Mouse (Mus musculus) induced T-regulatory cell, adult 2 months (primary cell): ENCODE data around the gene Apoc4.
"Not testable (repeated sequence)": the region's sequence is repeated elsewhere in the genome, so short reads cannot be mapped to it uniquely, and the experiment has no call there.

Experiments
- DNase-seq: peaks from one replicate; pipeline ENCODE4 v3.0.0-alpha.2; 2012; ENCODE audit warnings: low read depth

Gene Apoc4

DNA sequence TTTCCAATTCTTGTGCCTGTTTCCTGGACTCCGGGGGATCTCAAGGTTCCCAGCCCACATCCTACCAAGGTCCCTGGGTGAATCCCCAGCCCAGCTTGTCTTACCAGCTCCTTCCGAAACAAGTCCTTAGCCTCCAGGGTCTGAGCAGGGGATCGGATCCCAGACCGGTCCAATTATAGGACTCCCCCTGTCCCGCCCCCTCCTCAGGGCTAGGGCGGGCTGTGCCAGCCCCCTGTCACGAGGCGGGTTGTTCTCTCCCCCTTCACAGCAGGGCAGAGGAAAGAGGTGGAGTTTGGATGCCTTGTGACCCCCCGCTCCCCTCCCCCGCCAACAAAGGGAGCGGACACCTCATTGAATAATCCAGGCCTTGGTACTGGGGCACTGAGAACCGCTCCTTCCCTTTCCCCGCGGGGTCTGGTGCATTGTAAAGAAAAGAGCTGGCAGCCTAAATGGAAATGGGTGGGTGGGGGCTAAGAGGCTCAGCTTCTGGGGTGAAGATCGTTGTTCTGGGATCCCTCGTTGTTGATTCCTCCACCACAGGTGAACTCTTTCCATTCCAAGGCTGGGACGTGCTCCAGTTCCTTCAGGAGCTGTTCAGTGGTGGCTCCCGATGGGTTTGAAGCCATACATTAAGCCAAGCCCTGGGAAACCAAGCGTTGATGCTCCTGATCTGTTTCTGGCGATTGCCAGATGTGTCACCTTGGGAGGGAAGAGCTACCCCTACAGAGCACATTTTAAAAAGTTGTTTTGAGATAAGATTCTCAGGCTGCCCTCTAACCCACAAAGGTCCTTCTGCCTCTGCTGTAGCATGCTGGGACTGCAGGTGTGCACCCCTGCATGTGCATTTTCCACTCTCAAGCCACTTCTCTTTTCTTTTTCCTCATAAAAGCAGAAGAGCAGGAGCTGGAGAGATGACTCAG lies 17.9 kb upstream of the Apoc4 start, which contains the start of gene Apoe:
Apoe (minus strand) TSS at position 282 of the 920 bp plus-strand sequence.
- DNase-seq: no peak

DNA sequence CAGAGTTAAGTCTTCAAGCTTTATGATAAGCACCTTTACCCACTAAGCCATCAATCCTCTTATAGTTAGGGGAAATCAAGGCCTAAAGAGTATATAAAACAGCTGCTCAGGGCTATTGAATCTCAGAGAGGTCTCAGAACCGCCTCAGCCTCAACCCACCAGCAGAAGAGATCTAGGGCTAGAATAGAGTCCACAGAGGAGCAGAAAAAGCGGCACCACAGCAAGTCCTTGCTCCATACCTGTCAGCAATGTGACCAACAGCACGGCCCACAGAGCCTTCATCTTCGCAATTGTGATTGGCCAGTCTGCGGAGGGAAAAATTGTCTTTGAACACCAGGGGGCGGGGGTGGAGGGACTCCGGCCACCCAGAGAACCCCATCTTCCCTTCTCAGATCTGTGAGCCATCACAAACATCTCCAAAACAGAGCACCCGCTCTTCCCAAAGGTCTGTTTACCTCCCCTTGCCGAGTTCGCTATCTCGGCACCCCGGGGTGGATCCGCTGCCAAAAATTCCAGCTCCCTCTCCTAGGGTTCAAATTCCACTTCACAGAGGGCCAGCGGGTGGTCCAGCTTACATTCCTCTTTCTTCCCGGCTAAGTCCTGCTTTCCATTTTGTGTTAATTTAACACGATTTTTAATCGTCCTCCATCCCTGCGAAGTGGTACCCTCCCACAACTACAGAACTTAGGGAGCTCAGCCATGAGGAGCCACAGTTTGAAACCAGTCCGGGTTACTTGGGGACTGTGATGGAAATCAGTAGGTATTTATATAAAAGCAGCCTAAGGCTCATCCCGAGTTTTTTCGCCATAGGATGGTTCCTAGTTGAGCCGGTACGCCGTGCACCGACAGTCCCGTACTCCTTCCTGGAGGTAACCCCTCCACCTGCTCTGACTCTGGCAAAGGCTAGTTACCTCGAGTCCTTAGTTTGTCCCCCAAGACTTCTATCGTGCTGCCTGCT lies 16.9 kb upstream of the Apoc4 start:
- DNase-seq: no peak

GRCm38 (mm10) chr7:19696336-19696873 lies 15.1 kb upstream of the Apoc4 start:
- DNase-seq: no peak

- DNase-seq: no peak
Observed at GRCm38 (mm10) chr7:19695881-19696280, 14.6 kb upstream of the Apoc4 start.

- no peak for DNase-seq
Observed at GRCm38 (mm10) chr7:19695213-19695594, 13.9 kb upstream of the Apoc4 start.

DNA sequence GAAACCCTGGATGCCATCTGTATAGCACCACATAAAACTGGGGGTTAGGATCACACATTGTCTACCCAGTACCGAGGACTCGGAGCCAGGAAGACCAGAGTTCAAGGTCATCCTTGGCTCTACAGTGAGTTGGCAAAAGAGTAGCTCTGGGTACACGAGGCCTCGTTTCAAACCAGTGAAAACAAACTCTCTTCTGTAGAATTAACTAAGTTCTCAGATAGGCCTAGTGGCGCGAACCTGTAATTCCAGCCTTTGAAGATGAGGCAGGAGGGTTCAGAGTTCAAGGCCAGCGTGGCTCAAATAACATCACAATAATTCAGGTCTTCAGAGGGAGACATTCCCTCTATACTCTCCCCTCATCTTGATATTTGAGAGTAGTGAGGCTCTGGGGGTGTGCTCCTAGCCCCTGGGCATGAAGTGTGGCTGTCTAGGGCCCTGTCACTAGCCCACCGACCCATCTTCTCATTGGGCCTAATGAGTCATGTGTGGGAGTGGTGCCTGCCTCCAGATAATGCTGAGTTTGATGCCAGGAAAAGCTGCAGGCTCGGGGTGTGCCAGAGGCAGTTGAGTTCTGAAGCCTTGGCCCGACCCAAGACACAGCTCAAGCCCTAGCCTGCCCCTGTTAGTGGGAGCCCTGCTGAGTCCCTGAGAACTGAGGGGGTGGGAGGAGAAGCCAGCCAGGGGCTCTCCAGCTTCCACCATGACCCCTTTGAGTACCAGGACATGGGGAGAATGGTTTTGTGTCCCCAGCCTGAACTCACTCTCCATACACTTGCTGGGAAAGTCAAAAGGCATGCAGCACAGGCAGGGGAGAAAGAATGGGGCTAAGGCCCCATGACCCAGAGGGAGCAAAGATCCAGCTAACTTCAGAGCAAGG lies 13.3 kb upstream of the Apoc4 start:
- DNase-seq: no peak

DNA sequence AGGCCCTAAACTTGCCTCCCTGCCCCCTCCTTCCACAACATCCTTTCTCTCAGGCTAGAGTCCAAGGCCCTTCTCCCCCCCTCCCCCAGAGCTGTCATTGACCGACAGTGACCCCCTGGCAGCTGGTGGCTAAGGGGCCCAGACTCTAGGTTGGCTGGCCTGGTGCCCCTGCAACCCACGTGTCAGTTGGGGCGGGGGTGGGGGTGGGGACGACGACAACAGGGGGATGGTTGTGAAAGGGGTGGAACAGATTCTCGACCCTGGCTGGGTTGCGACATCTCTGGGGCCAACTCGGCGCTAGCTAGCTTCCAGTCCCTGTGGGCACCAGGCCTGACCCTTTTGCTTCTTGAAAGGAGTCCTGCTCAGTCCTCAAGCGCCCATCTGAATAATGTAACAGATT lies 12.1 kb upstream of the Apoc4 start:
- DNase-seq: no peak

DNA sequence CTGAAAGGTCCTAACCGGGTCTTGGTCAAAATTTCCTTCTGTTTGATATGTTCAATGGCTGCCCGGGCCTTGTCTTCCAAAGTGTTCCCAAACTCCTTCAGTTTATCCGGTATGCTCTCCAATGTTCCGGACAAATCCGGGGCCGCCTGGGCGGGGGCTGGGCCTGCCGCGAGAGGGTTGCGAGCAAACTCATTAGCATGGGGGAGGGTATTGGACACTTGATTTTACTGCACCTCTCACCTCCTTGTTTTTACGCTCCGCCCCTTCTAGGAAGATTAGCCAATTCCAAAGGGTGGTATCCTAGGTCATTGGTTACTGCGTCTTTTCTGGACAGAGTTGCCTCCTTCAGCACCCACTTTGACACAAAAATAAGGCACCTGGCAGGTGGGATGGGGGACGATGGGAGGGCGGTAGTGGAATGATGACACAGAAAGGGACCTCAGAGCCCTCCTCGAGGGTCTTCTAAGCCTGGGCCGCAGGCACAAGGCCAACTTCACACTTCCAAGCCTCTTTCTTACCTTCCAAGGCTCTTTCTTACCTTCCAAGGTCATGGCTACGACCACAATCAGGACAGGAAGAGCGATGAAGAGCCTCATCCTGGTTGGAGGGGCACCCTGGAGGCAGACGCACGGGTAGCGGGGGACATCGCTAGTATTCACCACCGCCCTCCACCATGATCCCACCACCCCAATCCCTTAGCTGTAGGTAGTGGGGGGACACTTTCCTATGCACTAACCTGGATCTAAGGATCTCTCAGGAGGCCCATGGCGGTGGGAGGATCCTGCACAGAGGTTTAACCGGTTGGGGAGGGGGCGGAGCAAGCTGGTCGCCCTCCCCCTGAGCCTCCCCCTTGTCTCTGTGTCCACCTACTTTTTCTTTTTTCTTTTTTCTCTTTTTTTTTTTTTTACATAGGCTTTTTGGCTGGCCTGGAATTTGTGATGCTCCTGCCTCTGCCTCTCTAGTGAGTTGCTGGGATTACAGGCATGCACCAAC lies 10.9 kb upstream of the Apoc4 start, which contains the start of gene Apoc1:
Apoc1 (minus strand) TSS at position 788 of the 993 bp plus-strand sequence.
- no peak for DNase-seq

GRCm38 (mm10) chr7:19691434-19691833 lies 10.2 kb upstream of the Apoc4 start:
- no peak for DNase-seq

DNA sequence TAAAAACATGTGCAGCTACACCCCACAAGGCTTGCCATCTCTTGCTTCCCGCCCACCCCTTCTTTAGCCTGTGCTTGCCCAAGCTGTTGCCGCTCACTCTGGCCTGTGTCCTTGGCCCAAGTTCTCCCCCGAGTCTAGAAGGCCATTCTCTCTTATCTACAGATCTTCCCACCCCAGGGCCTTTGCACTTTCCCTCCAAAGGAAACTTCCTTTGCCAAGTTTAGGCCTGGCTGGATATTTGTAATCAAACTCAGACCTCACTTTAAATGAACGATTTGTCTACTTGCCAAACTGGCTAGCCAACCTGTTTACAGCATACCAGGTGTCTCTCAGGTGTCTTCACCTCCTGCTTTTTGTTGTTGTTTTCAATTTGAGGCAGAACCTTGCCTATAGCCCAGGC lies 9.6 kb upstream of the Apoc4 start:
- DNase-seq: no peak

- no peak for DNase-seq
Observed at GRCm38 (mm10) chr7:19688611-19689010, 7.3 kb upstream of the Apoc4 start.

- DNase-seq: no peak
Observed at GRCm38 (mm10) chr7:19688101-19688500, 6.8 kb upstream of the Apoc4 start.

GRCm38 (mm10) chr7:19686927-19687583 lies 5.8 kb upstream of the Apoc4 start:
- not testable (repeated sequence) for DNase-seq

GRCm38 (mm10) chr7:19686521-19686920 lies 5.2 kb upstream of the Apoc4 start:
- DNase-seq: no peak

DNA sequence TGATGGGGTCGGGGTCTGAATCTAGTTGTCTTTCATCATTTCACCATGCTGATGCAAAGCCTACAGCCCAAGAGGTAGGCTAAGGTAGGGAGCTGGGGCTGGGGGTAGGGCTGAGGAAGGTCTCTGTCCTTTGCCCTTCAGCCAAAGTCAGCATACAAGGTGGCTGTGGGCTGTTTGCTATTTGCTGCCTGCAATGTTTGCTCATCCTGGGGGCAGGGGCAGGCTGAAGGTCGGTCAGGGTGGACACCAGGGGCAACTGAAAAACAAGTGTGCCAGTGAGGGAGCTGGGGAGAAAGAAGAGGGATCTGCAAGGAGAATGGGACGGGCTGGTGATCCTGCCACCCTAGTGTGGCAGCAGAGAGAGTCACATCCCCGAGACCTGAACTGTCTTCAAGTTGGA lies 4.1 kb upstream of the Apoc4 start:
- no peak for DNase-seq

- no peak for DNase-seq
Observed at GRCm38 (mm10) chr7:19683771-19684201, 2.5 kb upstream of the Apoc4 start.

- DNase-seq: no peak
Observed at GRCm38 (mm10) chr7:19682979-19683378, 1.7 kb upstream of the Apoc4 start.

DNA sequence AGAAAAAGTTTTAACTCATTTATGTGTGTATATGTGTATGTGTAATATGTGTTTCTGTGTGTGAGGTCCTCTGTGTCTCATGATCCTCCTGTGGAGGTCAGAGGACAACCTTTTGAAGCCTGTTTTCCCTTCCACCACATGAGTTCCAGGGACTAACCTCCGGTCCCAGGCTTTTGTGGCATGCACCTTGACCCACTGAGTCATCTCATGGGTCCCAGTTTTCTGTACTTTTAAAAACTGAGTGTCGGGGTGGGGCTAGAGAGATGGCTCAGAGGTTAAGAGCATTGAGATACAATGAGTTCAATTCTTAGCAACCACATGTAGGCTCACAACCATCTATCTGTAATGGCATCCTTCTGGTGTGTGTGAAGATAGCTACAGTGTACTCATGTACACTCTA lies 577 bp downstream of the Apoc4 start:
- DNase-seq: no peak

DNA sequence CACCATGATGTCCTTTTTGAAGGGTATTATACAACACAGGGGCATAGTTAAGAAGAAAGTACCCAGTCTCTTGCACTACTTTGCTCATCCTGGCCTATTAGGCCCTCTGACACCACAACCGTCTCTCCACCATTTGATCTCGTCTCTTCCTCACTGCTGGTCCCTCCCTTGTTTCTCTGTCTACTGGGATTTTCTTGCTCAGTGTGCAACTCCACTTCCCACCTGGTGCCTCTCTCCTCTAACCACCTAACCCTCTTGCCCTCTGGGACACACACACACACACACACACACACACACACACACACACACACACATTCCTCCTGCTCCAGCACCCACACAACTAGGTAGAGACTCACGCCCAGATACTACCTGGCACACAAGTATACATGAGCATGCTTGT lies 2.4 kb downstream of the Apoc4 start:
- DNase-seq: no peak
